In the genomic region with DNA sequence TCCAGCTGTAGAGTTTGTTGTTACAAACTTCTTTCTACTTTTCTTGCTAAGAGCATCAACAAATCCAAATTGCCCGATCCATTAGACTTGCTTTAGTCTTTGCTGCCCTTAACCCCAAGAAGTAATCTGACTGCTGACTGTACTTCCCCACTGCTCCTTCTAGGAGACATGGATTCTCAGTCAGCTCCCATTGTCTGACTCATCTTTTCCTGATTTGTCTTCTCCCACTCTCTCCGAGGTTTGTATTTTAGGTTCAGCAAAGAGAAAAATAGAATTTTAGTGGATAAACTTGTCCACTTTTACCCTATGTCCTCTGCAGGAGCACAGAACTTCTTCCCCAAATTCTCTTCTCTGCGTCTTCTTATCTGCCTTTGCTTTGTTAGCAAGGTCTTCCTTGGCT, we compare ENCODE assay signal across 28 mouse cellular contexts.
"Had no signal": no experiment of that assay in that cellular context is flagged by ENCODE, and none has a peak within 500 bp of the region (broad histone marks: within the 10 kb centered on the region; RNA-seq: fewer than 3 reads in every experiment).

No protein-coding gene starts in this region.

- H3K27me3 ChIP-seq: embryonic facial prominence, embryonic 12.5 days; embryonic facial prominence, embryonic 13.5 days; embryonic facial prominence, embryonic 15.5 days; forebrain, embryonic 12.5 days; forebrain, embryonic 13.5 days had no signal

- H3K4me3 ChIP-seq: embryonic facial prominence, embryonic 10.5 days; embryonic facial prominence, embryonic 12.5 days; embryonic facial prominence, embryonic 13.5 days; embryonic facial prominence, embryonic 15.5 days; erythroblast, embryonic 14.5 days; forebrain, embryonic 10.5 days; forebrain, embryonic 12.5 days; forebrain, embryonic 13.5 days; gastrocnemius, adult 2 months; heart, adult 2 months; heart, embryonic 10.5 days had no signal

- H3K4me1 ChIP-seq: embryonic facial prominence, embryonic 10.5 days; embryonic facial prominence, embryonic 12.5 days; embryonic facial prominence, embryonic 13.5 days; embryonic facial prominence, embryonic 15.5 days; forebrain, embryonic 10.5 days; forebrain, embryonic 12.5 days; forebrain, embryonic 13.5 days; heart, embryonic 10.5 days had no signal

- H3K9me3 ChIP-seq: embryonic facial prominence, embryonic 10.5 days; embryonic facial prominence, embryonic 12.5 days; embryonic facial prominence, embryonic 13.5 days; embryonic facial prominence, embryonic 15.5 days; forebrain, embryonic 10.5 days; forebrain, embryonic 12.5 days; forebrain, embryonic 13.5 days; heart, embryonic 10.5 days had no signal

- H3K9ac ChIP-seq: embryonic facial prominence, embryonic 12.5 days; embryonic facial prominence, embryonic 13.5 days; embryonic facial prominence, embryonic 15.5 days; forebrain, embryonic 12.5 days; forebrain, embryonic 13.5 days; forebrain, postnatal 0 days had no signal

- DNase-seq: cerebellum, adult 8-10 months; cerebellum, adult 9-10 months; cerebellum, adult 9-11 months; cerebellum, postnatal 10 days; cerebellum, postnatal 14 days; cerebellum, postnatal 25 days; cerebellum, postnatal 36 days; embryo, embryonic 11 days; forebrain, postnatal 0 days; gastrocnemius, adult 2 months; gastrocnemius, postnatal 10 days; gastrocnemius, postnatal 14 days; gastrocnemius, postnatal 25 days; gastrocnemius, postnatal 36 days; heart, adult 11 months; heart, adult 18-20 months; heart, adult 2 months had no signal

- H3K4me2 ChIP-seq: embryonic facial prominence, embryonic 12.5 days; embryonic facial prominence, embryonic 13.5 days; embryonic facial prominence, embryonic 15.5 days; forebrain, embryonic 12.5 days; forebrain, embryonic 13.5 days had no signal

- H3K27ac ChIP-seq: embryonic facial prominence, embryonic 10.5 days; embryonic facial prominence, embryonic 12.5 days; embryonic facial prominence, embryonic 13.5 days; embryonic facial prominence, embryonic 15.5 days; forebrain, embryonic 10.5 days; forebrain, embryonic 12.5 days; forebrain, embryonic 13.5 days; gastrocnemius, adult 2 months; heart, adult 2 months; heart, embryonic 10.5 days had no signal

- ATAC-seq: forebrain, embryonic 13.5 days; forebrain, embryonic 14.5 days; forebrain, embryonic 16.5 days; forebrain, postnatal 0 days had no signal

- H3K36me3 ChIP-seq: embryonic facial prominence, embryonic 10.5 days; embryonic facial prominence, embryonic 12.5 days; embryonic facial prominence, embryonic 13.5 days; embryonic facial prominence, embryonic 15.5 days; forebrain, embryonic 10.5 days; forebrain, embryonic 12.5 days; heart, embryonic 10.5 days had no signal
